Mouse (Mus musculus) right cerebral cortex, postnatal 14 days (tissue): ENCODE measurements at regions not wholly inside any gene's neighbourhood (a gene's known extent, or its start where the extent isn't known, plus 50 kb on each side); places are given as distances from the start of the nearest gene placed in this dataset.

ENCODE experiments used
- DNase-seq: peaks from one replicate; pipeline ENCODE4 v3.0.0; 2022

DNA sequence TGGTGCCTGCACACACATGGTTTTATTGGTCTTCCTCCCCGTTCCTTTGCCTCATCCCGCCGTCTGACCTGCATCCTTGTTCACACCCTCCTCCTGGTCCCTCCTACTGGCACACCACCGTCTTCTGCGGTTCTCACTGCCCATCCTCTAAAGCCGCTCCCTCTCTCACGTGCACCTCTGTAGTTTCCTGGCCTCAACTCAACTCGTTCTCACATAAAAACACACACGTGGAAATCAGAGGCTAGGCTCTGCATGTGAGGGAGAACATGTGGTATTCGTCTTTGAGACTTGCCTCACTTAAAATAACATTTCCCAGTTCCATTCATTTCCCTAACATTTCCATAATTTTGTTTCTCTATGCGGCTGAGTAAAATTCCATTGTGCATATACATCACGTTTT, 69.5 kb downstream of the Aldh8a1 start:
- DNase-seq, result no peak

DNA sequence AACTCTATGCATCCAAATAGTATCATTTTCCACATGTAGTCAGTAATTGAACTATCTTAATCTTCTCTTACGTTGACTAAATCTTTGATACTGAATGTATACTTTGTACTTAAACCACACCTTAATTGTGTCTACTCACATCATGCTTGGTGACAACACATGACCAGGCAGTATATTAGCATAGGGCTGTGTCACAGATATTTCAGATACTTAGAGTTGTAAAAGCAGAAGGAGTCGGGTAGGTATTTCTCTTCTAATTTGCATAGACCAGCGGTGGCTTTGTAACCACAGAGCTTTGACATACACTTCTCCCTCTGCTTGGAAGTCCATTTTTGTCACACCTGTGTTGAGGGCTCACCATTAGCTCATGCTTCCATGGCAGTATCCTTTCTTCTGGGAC, 71.0 kb downstream of the Aldh8a1 start:
- DNase-seq, result no peak

DNA sequence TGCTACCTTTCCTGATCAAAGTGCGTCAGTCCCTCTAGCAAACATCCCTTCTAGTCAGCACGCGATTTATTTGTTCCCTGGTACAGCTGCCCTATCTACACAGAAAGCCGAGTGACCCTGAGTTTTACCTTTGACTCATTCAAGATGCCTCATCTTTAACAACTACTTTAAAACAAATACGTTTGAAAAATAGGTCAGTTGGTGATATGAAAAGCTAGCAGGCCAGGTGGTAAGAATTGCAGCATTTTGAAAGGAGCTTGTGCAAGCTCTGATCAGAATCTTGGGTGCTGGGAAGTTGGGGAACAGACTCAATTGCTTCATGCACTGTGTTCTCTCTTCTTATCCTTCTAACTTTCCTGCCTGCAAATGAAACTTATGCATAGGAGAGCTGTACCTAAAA, 71.9 kb downstream of the Aldh8a1 start:
- no peak for DNase-seq

DNA sequence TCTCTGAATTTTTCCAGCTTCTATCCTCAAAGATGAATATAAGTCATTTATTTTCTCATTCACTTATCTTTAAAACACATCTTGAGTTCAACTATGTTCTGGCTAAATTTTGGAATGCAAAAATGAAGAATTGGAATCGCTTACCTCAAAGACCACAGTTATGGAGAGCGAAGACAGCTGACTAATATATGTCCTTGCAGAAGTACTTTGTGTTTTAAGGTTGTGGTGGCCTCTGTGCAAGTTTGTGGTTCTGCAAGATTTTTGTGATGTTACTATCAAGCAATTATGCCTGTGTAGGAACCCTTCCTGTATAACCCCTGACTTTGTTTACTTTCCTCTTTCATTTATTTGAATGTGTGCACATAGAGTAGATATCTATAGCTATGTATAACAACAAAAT, 75.5 kb downstream of the Aldh8a1 start:
- no peak for DNase-seq

DNA sequence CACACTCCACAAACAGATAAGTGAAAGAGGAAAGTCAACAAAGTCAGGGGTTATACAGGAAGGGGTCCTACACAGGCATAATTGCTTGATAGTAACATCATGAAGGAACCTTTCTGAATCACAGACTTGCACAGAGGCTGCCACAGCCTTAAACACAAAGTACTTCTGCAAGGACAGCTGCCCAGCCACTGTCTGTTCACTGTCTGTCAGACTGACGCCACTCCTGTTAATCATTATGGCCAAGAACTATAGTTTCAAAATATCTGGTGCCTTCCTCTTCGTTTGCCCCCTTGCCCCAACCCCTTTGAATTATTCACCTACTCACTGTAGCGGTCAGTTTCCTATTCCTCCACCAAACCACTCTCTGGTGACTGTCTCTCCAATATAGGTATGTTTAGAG, 76.4 kb downstream of the Aldh8a1 start:
- no peak for DNase-seq

DNA sequence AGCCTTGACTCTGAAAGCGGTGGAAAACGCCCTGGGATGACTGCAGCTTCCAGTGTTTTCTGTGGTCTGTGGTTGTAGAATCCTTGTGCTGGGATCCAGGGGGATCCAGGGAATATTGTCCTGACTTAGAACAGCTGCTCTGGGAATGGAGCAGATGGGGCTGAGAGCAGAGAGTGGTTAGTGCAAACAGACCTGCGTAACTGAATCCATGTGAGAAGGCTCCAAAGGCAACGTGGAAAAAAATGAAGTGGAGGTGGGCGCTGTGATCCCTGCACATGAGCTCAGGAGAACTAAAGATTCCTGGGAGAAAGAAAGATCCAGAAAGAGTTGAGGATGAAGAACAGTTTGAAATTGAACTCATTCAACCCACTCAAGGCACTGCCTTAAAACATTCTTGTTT, 77.1 kb downstream of the Aldh8a1 start:
- DNase-seq, result no peak

DNA sequence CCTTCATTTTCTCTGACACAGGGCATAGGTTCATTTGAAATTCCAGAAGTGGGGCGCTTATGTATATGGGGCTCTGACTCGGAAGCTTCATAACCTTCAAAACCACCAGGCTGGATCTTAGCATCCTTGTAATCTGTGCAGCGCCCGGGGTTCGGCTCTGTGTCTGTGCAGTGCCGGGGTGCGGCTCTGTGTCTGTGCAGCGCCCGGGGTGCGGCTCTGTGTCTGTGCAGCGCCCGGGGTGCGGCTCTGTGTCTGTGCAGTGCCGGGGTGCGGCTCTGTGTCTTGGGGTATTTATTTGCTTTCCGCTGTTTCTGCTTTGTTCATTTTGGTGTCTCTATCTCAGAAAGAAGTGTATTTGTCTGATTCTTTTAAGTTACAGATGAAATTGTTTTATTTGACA, 77.7 kb downstream of the Aldh8a1 start:
- DNase-seq, result no peak

DNA sequence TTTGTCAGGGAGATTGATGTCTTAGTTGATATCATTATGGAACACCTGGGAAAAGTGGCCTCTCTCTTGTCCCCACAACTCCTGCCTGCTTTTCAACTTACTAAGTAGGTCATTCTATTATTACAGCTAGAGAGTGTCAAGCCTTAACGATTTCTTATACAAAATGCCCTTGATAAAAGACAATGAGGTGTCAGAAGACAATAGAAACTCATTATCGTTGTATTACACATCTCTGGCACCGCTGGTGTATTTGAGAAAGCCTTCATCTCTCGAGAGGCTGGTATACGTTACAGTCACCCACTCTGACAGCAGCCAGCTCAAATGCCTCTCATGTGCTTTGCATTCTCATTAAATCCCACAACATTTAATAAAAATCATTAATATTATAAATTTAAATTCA, 78.8 kb downstream of the Aldh8a1 start:
- DNase-seq, result no peak

DNA sequence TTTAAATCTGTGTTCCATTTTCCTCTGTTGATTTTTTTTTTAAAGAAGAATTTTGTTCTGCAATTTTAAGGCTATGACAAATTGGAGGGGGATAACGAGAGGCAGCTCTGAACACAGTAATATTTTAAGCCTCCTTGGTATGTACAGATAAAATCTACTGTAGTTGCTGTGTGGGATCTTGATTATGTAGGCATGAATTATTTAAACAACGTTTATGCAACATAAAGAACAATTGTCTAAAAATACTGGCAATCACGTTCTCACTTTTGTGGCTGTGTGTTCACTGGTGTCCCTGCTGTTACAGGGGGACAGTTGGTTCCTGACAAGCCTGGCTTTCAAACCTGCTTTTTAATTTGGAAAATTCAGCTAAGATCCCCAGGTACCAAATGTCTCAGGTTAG, 79.3 kb downstream of the Aldh8a1 start:
- no peak for DNase-seq

DNA sequence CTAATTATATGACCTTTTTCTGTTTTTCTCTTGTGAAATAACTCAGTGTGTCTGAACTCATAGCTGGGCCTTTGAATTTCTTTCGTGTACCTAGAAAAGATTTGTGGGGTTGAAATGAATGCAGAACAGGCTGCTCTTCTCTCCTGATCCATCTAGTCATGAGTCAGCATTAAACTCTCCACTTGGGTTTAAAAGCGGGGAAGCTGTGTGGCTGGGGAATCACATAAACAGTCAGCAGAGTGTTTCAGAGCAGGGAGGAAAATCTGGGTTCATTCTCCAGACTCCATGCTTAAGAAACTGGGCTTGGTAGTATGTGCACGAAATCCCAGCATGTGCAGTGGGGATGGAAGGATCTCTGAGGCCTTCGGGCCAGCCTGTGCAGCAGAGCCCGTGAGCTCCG, 79.9 kb downstream of the Aldh8a1 start:
- no peak for DNase-seq

DNA sequence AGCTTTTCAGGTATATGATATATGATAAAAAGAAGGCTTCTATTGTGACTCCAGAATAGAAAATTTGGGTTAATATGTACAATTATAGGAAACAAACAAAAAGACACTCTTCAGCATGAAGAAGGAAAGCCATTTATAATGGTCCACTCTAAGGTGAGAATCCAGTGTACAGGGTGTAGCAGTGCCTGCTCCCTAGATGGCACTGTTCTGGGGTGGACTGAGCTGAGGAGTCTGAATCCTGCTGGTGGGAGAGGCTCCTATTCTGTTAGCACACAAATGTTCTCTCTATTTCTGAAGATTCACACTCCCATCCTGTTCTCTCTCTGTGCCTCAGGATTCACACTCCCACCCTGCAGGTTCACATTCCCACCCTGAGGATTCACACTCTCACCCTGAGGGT, 81.5 kb downstream of the Aldh8a1 start:
- no peak for DNase-seq

DNA sequence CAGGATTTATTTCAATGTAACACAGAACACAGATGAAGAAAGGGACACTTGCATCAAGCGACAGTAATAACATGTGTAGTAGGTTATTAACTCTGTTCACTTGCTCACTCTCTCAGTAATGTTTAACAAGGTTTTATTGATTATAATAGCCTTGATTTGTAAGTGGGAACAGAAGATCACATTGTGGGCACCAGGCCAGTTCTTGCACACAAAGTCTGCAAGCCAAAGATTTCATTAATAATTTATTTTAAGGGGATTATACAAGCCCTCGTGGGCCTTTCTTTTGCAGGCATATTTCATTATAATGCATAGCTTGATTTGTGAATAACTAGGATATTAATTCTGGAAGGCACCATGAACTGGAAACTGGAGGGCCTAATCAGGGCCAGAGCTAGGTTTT, 83.0 kb downstream of the Aldh8a1 start:
- DNase-seq, result no peak

DNA sequence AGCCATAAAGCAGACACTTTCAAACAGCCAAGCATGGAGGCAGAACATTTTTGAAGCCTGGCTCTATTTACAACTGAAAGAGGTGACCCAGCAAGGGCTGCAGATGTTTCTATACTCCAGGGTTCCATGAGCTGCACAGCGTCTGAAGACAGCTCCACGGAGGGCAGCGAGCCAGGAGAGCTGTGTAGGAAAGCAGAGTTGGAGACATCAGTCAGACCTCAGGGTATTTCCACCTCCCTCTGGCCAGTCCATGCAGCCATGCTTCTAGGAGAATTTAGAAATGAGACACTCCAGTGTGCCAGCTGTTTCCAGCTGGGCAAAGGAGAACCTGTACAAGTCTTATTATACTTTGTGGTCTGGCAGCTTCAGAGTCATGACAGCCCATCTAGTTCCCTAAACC, 85.8 kb downstream of the Aldh8a1 start:
- no peak for DNase-seq

DNA sequence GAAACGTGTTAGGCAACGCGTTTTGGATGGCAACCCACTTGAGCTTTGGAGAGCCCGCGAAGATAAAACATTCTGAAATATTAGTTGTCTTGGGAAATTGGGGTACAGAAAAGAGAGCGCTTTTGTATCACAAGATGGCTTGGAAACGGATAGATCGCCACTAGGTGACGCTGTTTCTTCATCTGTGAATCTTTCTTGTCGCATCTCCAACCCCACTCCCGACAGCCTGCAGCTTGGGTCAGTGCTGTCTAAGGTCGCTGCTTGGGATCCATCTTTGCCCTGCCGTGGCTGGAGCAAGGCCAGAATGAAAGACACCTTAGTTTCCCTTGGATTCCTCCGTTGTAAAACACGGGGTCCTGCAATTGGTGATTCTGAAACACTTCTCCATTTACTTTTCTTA, 88.3 kb downstream of the Aldh8a1 start:
- peak; percentile 88 for DNase-seq

DNA sequence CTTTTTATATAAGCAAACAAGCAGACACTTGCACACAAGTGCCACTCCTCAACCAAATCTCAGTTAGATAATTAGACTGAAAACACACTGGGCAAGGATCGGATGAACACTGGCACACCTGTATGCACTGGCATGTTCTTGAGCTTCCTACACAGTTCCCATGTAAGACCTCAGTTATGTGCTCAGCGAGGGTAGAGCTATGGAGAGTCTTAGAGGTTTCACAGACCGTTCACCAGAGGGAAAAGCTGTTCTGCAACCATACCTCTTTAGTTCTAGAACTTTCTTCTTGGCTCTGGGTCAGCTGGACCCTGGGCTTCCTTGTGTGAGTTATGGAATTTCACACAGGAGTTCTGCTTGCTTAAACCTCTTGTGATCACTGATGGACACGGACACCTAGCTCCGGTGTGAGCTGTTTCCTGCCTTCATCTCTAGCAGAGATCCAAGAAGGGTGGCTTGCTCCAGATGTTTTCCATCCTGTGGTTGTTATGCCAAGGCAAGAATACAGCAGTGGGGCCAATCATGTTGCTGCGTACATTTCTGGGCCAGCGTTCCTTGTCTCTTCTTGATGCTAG, 88.8 kb downstream of the Aldh8a1 start:
- DNase-seq, result no peak

DNA sequence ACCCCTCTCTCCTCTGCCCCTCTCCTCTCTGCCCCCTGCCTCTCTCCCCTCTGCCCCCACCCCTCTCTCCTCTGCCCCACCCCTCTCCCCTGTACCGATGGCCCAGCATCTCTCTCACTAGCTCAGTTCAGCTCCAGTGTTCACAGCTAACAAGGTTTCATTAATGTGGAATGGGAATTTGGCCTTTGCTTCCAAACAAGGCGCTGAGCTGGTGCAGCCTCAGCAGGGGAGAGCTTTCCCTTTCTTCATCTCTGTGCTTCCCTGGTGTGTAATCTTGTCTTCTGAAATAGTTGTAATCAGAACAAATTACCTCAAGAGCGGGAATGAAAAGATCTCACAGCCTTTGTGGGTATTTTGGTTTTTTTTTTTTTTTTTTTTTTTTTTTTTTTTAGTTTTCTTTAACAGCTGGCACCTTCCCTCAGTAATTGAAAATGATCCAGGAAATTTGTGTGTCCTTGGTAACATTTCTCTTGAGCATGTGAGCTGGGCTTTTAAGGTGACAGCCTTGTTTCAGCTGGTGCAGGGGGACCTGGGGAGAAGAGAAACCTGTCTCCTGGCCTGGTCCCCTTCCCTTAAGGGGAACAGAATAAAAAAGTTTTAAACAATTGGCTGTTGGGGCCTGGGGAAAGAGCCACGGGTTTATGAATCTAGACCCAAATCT, 90.5 kb downstream of the Aldh8a1 start:
- DNase-seq, result no peak

DNA sequence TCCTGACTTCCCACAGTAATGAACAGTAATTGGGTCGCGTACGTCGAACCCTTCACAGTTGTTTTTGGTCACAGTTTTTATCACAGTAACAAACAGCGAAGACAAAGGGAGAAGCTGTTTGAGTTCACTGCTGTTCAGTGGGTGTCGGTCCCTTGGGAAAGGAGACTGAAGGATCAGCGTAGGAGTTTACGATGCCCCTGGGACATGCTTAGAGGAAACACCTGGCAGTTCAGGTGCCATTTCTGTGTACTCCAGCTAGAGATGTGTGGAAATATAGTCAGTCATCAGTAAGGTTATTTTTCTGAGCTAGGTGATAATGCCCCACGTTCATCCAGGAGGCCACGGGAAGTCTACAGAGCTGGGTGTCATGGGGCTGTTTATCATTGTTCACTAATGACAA, 91.3 kb downstream of the Aldh8a1 start:
- DNase-seq, result no peak

DNA sequence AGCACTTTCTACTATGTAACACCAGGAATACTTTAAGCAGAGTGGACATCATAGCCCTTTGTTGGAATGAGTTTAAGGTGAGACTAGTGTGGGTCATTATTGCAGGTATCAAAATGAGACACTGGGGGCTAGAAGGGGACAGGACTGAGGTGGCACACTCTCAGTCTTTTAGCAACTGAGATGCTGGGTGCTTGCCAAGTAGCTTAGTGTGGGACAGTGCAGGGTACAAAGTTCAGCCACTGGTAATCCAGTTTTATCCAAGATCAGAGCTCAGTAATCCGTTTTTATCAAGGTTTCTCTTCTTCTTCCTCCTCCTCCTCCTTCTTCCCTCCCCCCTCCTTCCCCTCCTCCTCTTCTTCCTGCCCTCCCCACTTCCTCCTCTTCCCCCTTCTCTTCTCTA, 92.9 kb downstream of the Aldh8a1 start:
- no peak for DNase-seq

DNA sequence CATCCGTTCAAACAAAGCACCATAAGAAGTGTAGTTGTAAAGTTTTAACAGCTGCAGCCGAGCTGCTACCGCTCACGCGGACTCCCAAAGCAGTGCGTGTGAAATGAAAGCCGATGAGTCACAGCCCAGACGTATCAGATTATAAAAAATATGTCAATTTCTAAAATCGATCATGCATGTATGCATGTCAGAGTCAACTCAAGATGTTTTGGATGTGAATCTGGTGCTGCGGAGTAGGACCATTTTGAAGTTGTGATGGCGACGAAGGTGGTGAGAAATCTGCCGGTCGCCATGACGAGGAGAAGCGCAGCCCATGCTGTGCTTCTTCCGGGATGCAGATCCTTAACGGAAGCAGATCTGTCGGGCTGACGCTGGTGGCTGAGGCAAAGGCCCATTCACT, 93.5 kb downstream of the Aldh8a1 start:
- DNase-seq, result no peak

DNA sequence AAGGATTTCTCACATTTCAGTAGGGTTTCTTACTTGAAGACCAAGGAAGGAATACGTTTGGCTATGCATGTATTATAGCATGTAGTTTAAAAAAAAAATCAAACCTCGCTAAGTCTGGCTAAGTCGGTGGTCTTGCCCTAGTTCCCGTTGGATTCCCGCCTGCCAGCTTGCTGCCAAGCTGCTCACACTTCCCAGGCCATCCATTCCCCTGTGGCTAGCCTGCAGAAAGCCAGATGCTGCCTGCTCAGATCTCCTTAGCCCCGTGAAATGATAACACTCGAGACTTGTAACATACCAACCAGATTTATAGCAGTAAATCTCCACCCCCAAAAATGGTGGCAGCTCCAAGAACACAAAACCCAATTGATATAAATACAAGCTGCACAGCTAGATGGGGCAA, 97.2 kb downstream of the Aldh8a1 start:
- no peak for DNase-seq

DNA sequence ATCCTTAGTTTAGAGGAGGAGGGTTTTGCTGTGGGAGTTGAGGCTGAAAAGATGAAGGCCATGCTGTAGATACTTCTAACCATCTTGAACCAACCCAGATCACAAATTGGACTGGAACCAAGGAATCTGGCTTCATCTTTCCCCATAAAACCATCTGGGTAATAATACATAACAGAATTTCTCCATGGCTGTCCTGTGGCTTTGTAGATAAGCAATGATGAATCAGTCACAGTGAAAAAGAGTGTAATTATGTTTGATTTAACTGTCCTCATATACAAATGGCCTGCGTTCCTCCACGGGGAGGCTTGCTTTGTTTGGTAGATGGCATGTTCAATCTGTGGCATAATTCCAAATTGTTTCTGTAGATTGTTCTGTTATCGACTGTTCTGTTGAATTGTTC, 100.9 kb downstream of the Aldh8a1 start:
- DNase-seq, result no peak

DNA sequence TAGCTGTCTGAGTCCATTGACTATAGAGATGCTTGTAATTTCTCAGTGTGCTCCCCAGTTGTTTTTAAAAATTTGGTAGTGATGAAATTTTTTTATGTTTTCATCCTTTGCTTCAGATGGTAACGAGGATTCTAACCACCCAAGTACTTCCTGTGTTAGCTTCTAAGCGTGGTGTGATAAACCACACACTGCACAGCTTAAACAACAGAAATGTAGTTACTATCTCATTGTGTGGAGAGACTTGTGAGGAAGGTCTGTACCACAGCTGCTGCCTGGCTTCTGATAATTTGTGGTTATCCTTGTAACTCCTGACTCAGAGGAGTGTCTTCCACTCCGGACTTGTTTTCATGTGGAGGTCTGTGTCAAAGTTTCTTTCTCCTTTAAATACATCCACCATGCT, 102.3 kb downstream of the Aldh8a1 start:
- DNase-seq, result no peak

DNA sequence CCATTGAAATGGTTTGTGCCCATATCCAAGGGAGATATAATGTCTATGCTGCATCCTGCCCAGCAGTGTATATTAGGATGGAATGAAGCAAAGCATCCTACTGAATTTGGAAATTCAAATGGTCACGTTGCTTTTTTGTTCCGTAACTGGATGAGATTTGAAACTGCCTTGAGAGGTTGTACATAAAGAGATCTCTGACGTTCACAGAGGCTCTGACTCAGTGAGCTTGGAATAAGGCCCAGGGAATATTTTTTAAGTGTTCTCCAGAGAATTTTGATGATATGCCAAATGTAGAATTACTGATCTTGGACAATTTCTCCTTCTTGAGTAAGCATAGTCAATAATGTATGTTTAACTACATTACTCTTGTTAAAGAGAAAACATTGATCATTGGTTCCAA, 104.2 kb downstream of the Aldh8a1 start:
- DNase-seq, result no peak

DNA sequence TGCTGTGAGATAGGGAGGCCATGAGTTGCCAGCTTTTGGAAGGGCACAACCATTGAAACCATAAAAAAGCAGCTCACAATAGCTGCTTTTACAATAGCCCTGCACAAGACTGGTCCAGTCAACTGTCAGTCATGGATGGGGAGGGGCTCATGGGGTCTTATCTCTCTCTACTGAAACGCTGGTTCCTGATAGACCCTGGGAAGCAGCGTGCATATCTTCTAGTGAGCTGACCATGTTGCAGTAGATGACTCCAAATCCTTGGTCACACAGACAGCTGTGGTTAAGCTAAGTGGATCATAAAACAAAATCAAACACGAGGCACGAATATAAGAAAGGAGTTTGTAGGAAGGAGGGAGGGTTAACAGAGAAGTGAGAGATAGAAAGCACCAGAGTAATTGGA, 105.0 kb downstream of the Aldh8a1 start:
- no peak for DNase-seq

DNA sequence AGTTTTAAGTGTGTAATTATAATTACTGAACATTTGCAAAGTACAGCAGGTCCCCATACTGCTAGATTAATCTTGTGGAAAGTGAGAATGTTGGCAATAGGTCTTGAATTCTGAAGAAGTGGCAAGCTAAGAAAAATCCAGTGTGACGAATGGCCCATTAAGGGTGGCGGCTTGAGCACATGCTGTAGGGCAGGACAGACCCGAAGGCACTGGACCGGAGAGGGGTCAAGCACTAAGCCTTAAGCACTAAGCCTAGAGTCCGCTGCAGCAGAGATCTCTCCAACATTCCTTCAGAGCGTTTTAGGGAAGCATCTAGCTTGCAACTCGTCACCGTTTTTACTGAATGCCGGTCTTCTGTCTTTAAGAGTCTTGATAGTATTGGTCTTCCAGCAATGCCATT, 105.6 kb downstream of the Aldh8a1 start:
- no peak for DNase-seq

DNA sequence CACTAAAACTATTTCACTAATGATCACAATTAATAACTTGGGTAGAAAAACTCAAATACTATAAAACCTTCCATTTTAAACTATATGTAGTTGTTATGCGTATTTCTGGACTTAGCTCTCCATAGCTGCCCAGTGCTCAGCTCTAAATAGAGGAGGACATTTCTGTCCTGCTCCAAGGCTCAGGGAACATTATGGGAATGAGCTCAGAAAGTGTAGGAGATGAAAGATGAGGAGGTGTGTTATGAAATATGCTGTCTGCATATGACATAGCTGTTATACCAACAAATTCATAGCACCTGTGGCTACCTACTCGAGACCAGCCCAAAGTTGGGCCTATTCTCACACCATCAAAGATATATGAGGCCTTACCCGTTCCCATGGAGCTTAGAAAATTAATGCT, 106.3 kb downstream of the Aldh8a1 start:
- DNase-seq, result no peak
